Mouse (Mus musculus) bone marrow, adult 2 months (tissue): ENCODE measurements around the gene Bbs5. TPM values are rescaled to one million over a fixed set of nuclear protein-coding genes. Genes with fewer than 3 reads are reported as not detected.

ENCODE experiments used
- H3K27ac ChIP-seq: fragments of 200-500 bp; 2 replicates; pipeline ENCODE4 v1.5.1; 2012; ENCODE audit warnings: low read depth, mild to moderate bottlenecking, control low read depth, inconsistent platforms, low read length; ENCODE audit not compliant: control insufficient read depth, poor library complexity, insufficient read depth
- H3K4me1 ChIP-seq: fragments of 200-500 bp; 2 replicates; pipeline ENCODE4 v1.6.1; 2011; ENCODE audit warnings: low read length; ENCODE audit not compliant: control insufficient read depth, insufficient read depth
- H3K4me3 ChIP-seq: fragments of 200-500 bp; replicated peaks from 2 replicates; pipeline ENCODE3; 2011; ENCODE audit warnings: mild to moderate bottlenecking, low read depth, low read length, control low read depth; ENCODE audit not compliant: control insufficient read depth
- CTCF ChIP-seq: fragments of 200-500 bp; IDR thresholded peaks from 2 replicates; pipeline ENCODE4 v1.5.1; 2011; ENCODE audit warnings: low read length, control low read depth; ENCODE audit not compliant: control insufficient read depth, insufficient read depth
- POLR2A ChIP-seq: fragments of 200-500 bp; IDR thresholded peaks from 2 replicates; pipeline ENCODE4 v1.6.1; 2011; ENCODE audit warnings: low read depth, mild to moderate bottlenecking, control low read depth, low read length, borderline replicate concordance; ENCODE audit not compliant: control insufficient read depth
- WGBS: fragments of 180-500 bp; shearing (Covaris S2); methylation state at CpG from one replicate; pipeline ENCODE4 v1.1.7; 2018; 5-methylcytosine and 5-hydroxymethylcytosine counted together
- polyA plus RNA-seq: library from polyadenylated mRNA; stranded (reverse); fragments of >200 nt; gene quantifications from 2 replicates; pipeline ENCODE4 v1.2.4, GENCODE M21; 2011; ENCODE audit warnings: low replicate concordance; ENCODE audit not compliant: missing spikeins, insufficient read depth, insufficient read length

The Bbs5 gene
- polyA plus RNA-seq, 1 experiment = 5.6 TPM

DNA sequence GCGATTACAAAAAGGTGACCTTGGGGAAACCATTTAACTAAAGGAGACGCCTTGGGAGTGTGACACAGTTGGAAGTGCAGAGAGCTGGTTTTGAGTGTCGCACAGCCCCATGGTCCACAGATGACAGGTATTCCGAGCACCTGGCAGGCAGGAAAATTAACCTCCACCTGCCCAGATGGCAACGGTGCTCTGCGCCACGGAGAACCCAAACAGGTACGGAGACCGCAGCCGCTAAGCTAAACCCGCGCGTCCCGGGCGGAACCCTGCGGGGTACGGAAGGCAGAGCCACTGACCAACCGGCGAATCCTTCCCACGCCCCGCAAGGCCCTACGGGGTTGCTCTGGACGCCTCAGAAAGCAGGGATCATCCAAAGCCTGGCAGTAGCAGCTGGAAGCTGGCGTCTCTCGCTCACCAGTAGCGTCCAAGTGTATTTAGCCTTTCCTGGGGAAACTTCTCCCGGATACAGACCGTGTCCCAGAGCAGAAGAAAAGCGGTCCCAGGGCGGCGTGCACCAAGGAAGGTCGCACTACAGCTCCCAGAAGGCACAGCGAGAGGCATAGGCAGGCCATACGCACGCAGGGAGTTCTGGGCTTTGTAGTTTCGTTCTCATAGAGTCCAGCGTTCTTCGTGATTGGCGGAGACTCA, 66.1 kb downstream of the Bbs5 start, which contains the start of gene Fastkd1:
Gene Fastkd1 (minus strand): TSS at position 536 of the 645 bp plus-strand sequence.
- under 1% methylated on average over 39 of the region's 39 CpGs for WGBS
- Histone ChIP-seq H3K27ac (no peak within 1 kb of the TSS), H3K4me3 (peak within 1 kb of the TSS; percentile 80), H3K4me1 (peaks cover 2% of the 10 kb centered on the region)
- TF ChIP-seq POLR2A = no peak
- no peak for TF ChIP-seq CTCF

DNA sequence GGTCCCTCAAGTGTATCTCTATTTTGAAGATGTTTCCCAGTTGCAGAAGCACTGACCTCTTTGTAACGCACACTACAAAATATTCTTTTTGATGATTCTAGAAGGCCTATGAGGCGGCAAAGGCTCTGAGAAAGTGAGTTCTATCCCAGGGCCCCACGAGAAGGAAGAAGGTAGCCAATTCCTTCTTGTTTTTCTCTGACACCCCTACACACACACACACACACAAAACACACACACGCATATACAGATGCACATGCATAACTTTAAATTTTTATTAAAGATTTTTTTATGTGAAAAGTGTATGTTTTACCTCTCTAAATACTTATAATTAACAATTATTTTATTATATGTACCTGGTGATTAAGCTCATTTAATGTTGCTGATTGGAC, 66.6 kb downstream of the Bbs5 start:
- no peak for TF ChIP-seq POLR2A
- no peak for TF ChIP-seq CTCF
- Histone ChIP-seq H3K27ac (no peak overlapping the region), H3K4me1 (peaks cover 2% of the 10 kb centered on the region), H3K4me3 (no peak overlapping the region)
- WGBS = 15% methylated on average over 4 of the region's 4 CpGs

- H3K4me1 ChIP-seq = peaks cover 2% of the 10 kb centered on the region
- H3K27ac ChIP-seq = no peak overlapping the region
- no peak for TF ChIP-seq POLR2A
- H3K4me3 ChIP-seq = no peak overlapping the region
- WGBS = 74% methylated on average over 5 of the region's 5 CpGs
Measured at GRCm38 (mm10) chr2:69714126-69714525, 67.2 kb downstream of the Bbs5 start.

GRCm38 (mm10) chr2:69716483-69716882, 69.5 kb downstream of the Bbs5 start:
- no peak overlapping the region; the same call in 1 of the 2 replicates for H3K27ac ChIP-seq
- TF ChIP-seq POLR2A = no peak
- TF ChIP-seq CTCF = no peak
- H3K4me3 ChIP-seq = no peak overlapping the region
- WGBS = 29% methylated on average over 3 of the region's 3 CpGs
- peaks cover 2% of the 10 kb centered on the region for H3K4me1 ChIP-seq

Other genes with a start within 250 kb of the Bbs5 start
- gene Lrp2, start 61.1 kb upstream of the Bbs5 start, polyA plus RNA-seq = 0.35 TPM in 1 of 2 replicates, not detected in the other
- 0.60 TPM in 1 of 2 replicates, not detected in the other for gene Klhl41, start 22.9 kb downstream of the Bbs5 start, polyA plus RNA-seq
- 2.0 and 5.9 TPM in 2 replicates for gene Fastkd1, start 66.3 kb downstream of the Bbs5 start, polyA plus RNA-seq
- 43.1 and 83.4 TPM in 2 replicates for gene Ppig, start 75.4 kb downstream of the Bbs5 start, polyA plus RNA-seq
- 1.1 and 1.9 TPM in 2 replicates for gene Ccdc173, start 142.4 kb downstream of the Bbs5 start, polyA plus RNA-seq
- 6.6 and 13.8 TPM in 2 replicates for gene Phospho2, start 142.5 kb downstream of the Bbs5 start, polyA plus RNA-seq
- 4.9 and 6.2 TPM in 2 replicates for gene Klhl23, start 174.8 kb downstream of the Bbs5 start, polyA plus RNA-seq
- gene Ssb, start 214.4 kb downstream of the Bbs5 start, polyA plus RNA-seq = 186 and 240 TPM in 2 replicates
- 8.8 and 10.8 TPM in 2 replicates for gene Mettl5, start 238.4 kb downstream of the Bbs5 start, polyA plus RNA-seq